Mouse (Mus musculus) urinary bladder, postnatal 10 days (tissue): ENCODE data around the gene Atg14.

Source experiments
- DNase-seq: peaks from one replicate; pipeline ENCODE4 v3.0.0; 2022; ENCODE audit warnings: low spot score

Atg14 gene

GRCm38 (mm10) chr14:47504036-47504435 lies 66.4 kb downstream of the Atg14 start:
- DNase-seq, result no peak

GRCm38 (mm10) chr14:47498632-47499031 lies 71.8 kb downstream of the Atg14 start:
- DNase-seq, result no peak

GRCm38 (mm10) chr14:47497166-47497565 lies 73.3 kb downstream of the Atg14 start:
- no peak for DNase-seq

GRCm38 (mm10) chr14:47495951-47496350 lies 74.5 kb downstream of the Atg14 start:
- no peak for DNase-seq

GRCm38 (mm10) chr14:47493592-47494361 lies 76.7 kb downstream of the Atg14 start:
- no peak for DNase-seq
